Mouse (Mus musculus): Measurements from ENCODE around the gene Eno3. TPM values are rescaled to one million over a fixed set of nuclear protein-coding genes. Genes with fewer than 3 reads are reported as not detected.

The Eno3 gene
- polyA plus RNA-seq, 1 experiment: 15.7 TPM

- 0 out of 2 replicates have a peak overlapping the region, but pooled peaks have one; percentile 48 for H3K9ac ChIP-seq (ENCODE audit: low read depth, poor library complexity, severe bottlenecking)
- TF ChIP-seq EP300 (IDR thresholded peaks at IDR 0.05; ENCODE audit: insufficient read depth, low read depth, low read length): 0 out of 2 replicates have a peak, but pooled peaks have one; percentile 19
- no peak for TF ChIP-seq POLR2A (IDR thresholded peaks at IDR 0.05; ENCODE audit: insufficient read depth, low read length)
- peak; percentile 26 for TF ChIP-seq CTCF (IDR thresholded peaks at IDR 0.05; ENCODE audit: low read depth, low read length)
- H3K9me3 ChIP-seq (replicated peaks; ENCODE audit: control insufficient read depth, insufficient read depth, low read length, poor library complexity, severe bottlenecking): no peaks in the 10 kb centered on the region
- H3K4me1 ChIP-seq (ENCODE audit: control insufficient read depth, insufficient read depth, low read length): peaks cover 6% of the 10 kb centered on the region
- H3K27ac ChIP-seq (ENCODE audit: insufficient read depth, low read length): peak overlapping the region; percentile 40
- no peaks in the 10 kb centered on the region for H3K27me3 ChIP-seq (ENCODE audit: control insufficient read depth, insufficient read depth, low read length, poor library complexity, severe bottlenecking)
- peak overlapping the region; percentile 30 for H3K4me3 ChIP-seq (ENCODE audit: low read depth, low read length)
- no peaks in the 10 kb centered on the region for H3K36me3 ChIP-seq (ENCODE audit: control insufficient read depth, insufficient read depth, low read length, poor library complexity, severe bottlenecking)
Measured at GRCm38 (mm10) chr11:70681897-70682581, 25.0 kb downstream of the Eno3 start.

GRCm38 (mm10) chr11:70683640-70684039 lies 26.6 kb downstream of the Eno3 start:
- Histone ChIP-seq H3K4me1 (ENCODE audit: control insufficient read depth, insufficient read depth, low read length) (peaks cover 6% of the 10 kb centered on the region), H3K27ac (ENCODE audit: insufficient read depth, low read length) (no peak overlapping the region)
- TF ChIP-seq POLR2A (IDR thresholded peaks at IDR 0.05; ENCODE audit: insufficient read depth, low read length) (no peak), CTCF (IDR thresholded peaks at IDR 0.05; ENCODE audit: low read depth, low read length) (no peak), EP300 (IDR thresholded peaks at IDR 0.05; ENCODE audit: insufficient read depth, low read depth, low read length) (no peak)

GRCm38 (mm10) chr11:70686901-70687566 lies 30.0 kb downstream of the Eno3 start:
- Histone ChIP-seq H3K36me3 (ENCODE audit: control insufficient read depth, insufficient read depth, low read length, poor library complexity, severe bottlenecking) (no peaks in the 10 kb centered on the region), H3K27me3 (ENCODE audit: control insufficient read depth, insufficient read depth, low read length, poor library complexity, severe bottlenecking) (no peaks in the 10 kb centered on the region), H3K27ac (ENCODE audit: insufficient read depth, low read length) (no peak overlapping the region), H3K9me3 (replicated peaks; ENCODE audit: control insufficient read depth, insufficient read depth, low read length, poor library complexity, severe bottlenecking) (no peaks in the 10 kb centered on the region), H3K4me3 (ENCODE audit: low read depth, low read length) (peak overlapping the region; percentile 90), H3K4me1 (ENCODE audit: control insufficient read depth, insufficient read depth, low read length) (peaks cover 4% of the 10 kb centered on the region), H3K9ac (ENCODE audit: low read depth, poor library complexity, severe bottlenecking) (peak overlapping the region; percentile 67)
- TF ChIP-seq EP300 (IDR thresholded peaks at IDR 0.05; ENCODE audit: insufficient read depth, low read depth, low read length): no peak

More at GRCm38 (mm10) chr11:70683640-70684039, 26.6 kb downstream of the Eno3 start:
- H3K36me3 ChIP-seq (ENCODE audit: control insufficient read depth, insufficient read depth, low read length, poor library complexity, severe bottlenecking): no peaks in the 10 kb centered on the region
- H3K27me3 ChIP-seq (ENCODE audit: control insufficient read depth, insufficient read depth, low read length, poor library complexity, severe bottlenecking): no peaks in the 10 kb centered on the region
- H3K9me3 ChIP-seq (replicated peaks; ENCODE audit: control insufficient read depth, insufficient read depth, low read length, poor library complexity, severe bottlenecking): no peaks in the 10 kb centered on the region
- no peak overlapping the region for H3K4me3 ChIP-seq (ENCODE audit: low read depth, low read length)
- H3K9ac ChIP-seq (ENCODE audit: low read depth, poor library complexity, severe bottlenecking): no peak overlapping the region

- H3K27me3 ChIP-seq (ENCODE audit: control insufficient read depth, insufficient read depth, low read length, poor library complexity, severe bottlenecking): no peaks in the 10 kb centered on the region
- no peak for TF ChIP-seq EP300 (IDR thresholded peaks at IDR 0.05; ENCODE audit: insufficient read depth, low read depth, low read length)
- TF ChIP-seq POLR2A (IDR thresholded peaks at IDR 0.05; ENCODE audit: insufficient read depth, low read length): peak; percentile 32
- peak; percentile 33 for TF ChIP-seq CTCF (IDR thresholded peaks at IDR 0.05; ENCODE audit: low read depth, low read length)
Measured at GRCm38 (mm10) chr11:70687601-70688199, 30.7 kb downstream of the Eno3 start, which contains the start of gene Camta2. Gene Camta2, minus strand, starts transcription at chr11:70688105.

GRCm38 (mm10) chr11:70688372-70688771 lies 31.4 kb downstream of the Eno3 start:
- no peaks in the 10 kb centered on the region for H3K27me3 ChIP-seq (ENCODE audit: control insufficient read depth, insufficient read depth, low read length, poor library complexity, severe bottlenecking)
- no peak overlapping the region for H3K27ac ChIP-seq (ENCODE audit: insufficient read depth, low read length)
- H3K36me3 ChIP-seq (ENCODE audit: control insufficient read depth, insufficient read depth, low read length, poor library complexity, severe bottlenecking): no peaks in the 10 kb centered on the region
- H3K9ac ChIP-seq (ENCODE audit: low read depth, poor library complexity, severe bottlenecking): peak overlapping the region; percentile 67
- TF ChIP-seq EP300 (IDR thresholded peaks at IDR 0.05; ENCODE audit: insufficient read depth, low read depth, low read length) (no peak), POLR2A (IDR thresholded peaks at IDR 0.05; ENCODE audit: insufficient read depth, low read length) (no peak), CTCF (IDR thresholded peaks at IDR 0.05; ENCODE audit: low read depth, low read length) (no peak)
- H3K4me1 ChIP-seq (ENCODE audit: control insufficient read depth, insufficient read depth, low read length): no peaks in the 10 kb centered on the region
- H3K9me3 ChIP-seq (replicated peaks; ENCODE audit: control insufficient read depth, insufficient read depth, low read length, poor library complexity, severe bottlenecking): no peaks in the 10 kb centered on the region
- peak overlapping the region; percentile 90 for H3K4me3 ChIP-seq (ENCODE audit: low read depth, low read length)

More at GRCm38 (mm10) chr11:70687601-70688199, 30.7 kb downstream of the Eno3 start, which contains the start of gene Camta2:
- no peaks in the 10 kb centered on the region for H3K36me3 ChIP-seq (ENCODE audit: control insufficient read depth, insufficient read depth, low read length, poor library complexity, severe bottlenecking)
- peak within 1 kb of the TSS; percentile 90 for H3K4me3 ChIP-seq (ENCODE audit: low read depth, low read length)
- H3K9me3 ChIP-seq (replicated peaks; ENCODE audit: control insufficient read depth, insufficient read depth, low read length, poor library complexity, severe bottlenecking): no peaks in the 10 kb centered on the region
- peaks cover 2% of the 10 kb centered on the region for H3K4me1 ChIP-seq (ENCODE audit: control insufficient read depth, insufficient read depth, low read length)
- H3K9ac ChIP-seq (ENCODE audit: low read depth, poor library complexity, severe bottlenecking): peak within 1 kb of the TSS; percentile 67
- no peak within 1 kb of the TSS for H3K27ac ChIP-seq (ENCODE audit: insufficient read depth, low read length)
